Mouse (Mus musculus): ENCODE data around the gene Nelfa.

- no peak for TF ChIP-seq POLR2A (IDR thresholded peaks at IDR 0.05; ENCODE audit: low read depth, low read length)
- TF ChIP-seq CTCF (conservative IDR thresholded peaks at IDR 0.05; ENCODE audit: insufficient read depth, insufficient read length, low read depth, low read length): no peak
Measured at GRCm38 (mm10) chr5:33955868-33956267, 19.7 kb upstream of the Nelfa start.
